ENCODE assay signal across 13 mouse cellular contexts in the genomic region with DNA sequence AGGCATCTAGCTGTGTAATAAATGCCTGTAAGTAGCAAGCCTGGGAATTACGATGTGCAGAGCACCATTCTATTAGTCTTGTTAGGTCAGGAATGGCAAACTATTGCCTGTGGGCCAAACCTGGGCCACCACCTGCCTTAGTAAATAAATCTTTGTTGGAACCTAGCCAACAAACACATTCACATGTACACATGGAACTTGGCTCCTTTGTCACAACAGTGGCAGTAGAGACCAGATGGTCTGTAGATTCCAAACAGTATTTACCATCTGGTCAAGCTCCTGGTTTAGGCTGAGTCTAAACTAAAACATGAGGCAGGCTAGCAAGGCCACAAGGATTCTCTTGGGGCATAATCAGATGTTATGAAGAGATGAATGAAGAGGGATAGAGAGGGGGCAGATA.
DNase-seq lines count a peak whose midpoint lies in the region; ATAC-seq and TF ChIP-seq lines count a peak whose summit lies in the region.
"Had no signal": no experiment of that assay in that cellular context is flagged by ENCODE, and none has a peak within 500 bp of the region (broad histone marks: within the 10 kb centered on the region; RNA-seq: fewer than 3 reads in every experiment).

No protein-coding gene starts in this region.

- ATAC-seq in midbrain, embryonic 14.5 days (ENCODE audit: low FRiP score, low TSS enrichment), result no peak
- no peak for ATAC-seq in forebrain, postnatal 0 days
- peak; percentile 61; the same call in 1 of the 2 replicates for ATAC-seq in neural tube, embryonic 14.5 days (ENCODE audit: low read depth)

- H3K36me3 ChIP-seq in midbrain, embryonic 14.5 days (ENCODE audit: control insufficient read depth, insufficient read depth, low read length), result no peaks in the 10 kb centered on the region
- H3K36me3 ChIP-seq in midbrain, embryonic 10.5 days, result no peaks in the 10 kb centered on the region
- H3K36me3 ChIP-seq in forebrain, postnatal 0 days (ENCODE audit: insufficient read depth), result no peaks in the 10 kb centered on the region
- H3K36me3 ChIP-seq in neural tube, embryonic 14.5 days (ENCODE audit: control insufficient read depth, insufficient read depth, low read length), result no peaks in the 10 kb centered on the region
- H3K36me3 ChIP-seq: limb, embryonic 15.5 days had no signal

- TF ChIP-seq CTCF in forebrain, postnatal 0 days (IDR thresholded peaks at IDR 0.05; ENCODE audit: low read depth), result no peak

- no peaks in the 10 kb centered on the region for H3K27me3 ChIP-seq in midbrain, embryonic 14.5 days (ENCODE audit: control insufficient read depth, insufficient read depth, low read length)
- no peaks in the 10 kb centered on the region for H3K27me3 ChIP-seq in midbrain, embryonic 10.5 days (ENCODE audit: low read depth, poor library complexity, severe bottlenecking)
- H3K27me3 ChIP-seq in forebrain, postnatal 0 days (ENCODE audit: insufficient read depth, low read length), result no peaks in the 10 kb centered on the region
- no peaks in the 10 kb centered on the region for H3K27me3 ChIP-seq in neural tube, embryonic 14.5 days (ENCODE audit: control insufficient read depth, insufficient read depth, low read length)
- H3K27me3 ChIP-seq: limb, embryonic 15.5 days had no signal

- WGBS in midbrain, embryonic 14.5 days, result 74% methylated on average over 1 of the region's 1 CpGs
- WGBS in midbrain, embryonic 10.5 days, result 95% methylated on average over 1 of the region's 1 CpGs
- WGBS in forebrain, postnatal 0 days, result 47% methylated on average over 1 of the region's 1 CpGs
- WGBS in neural tube, embryonic 14.5 days, result 32% methylated on average over 1 of the region's 1 CpGs

- no peaks in the 10 kb centered on the region for H3K4me1 ChIP-seq in midbrain, embryonic 14.5 days (ENCODE audit: control insufficient read depth, insufficient read depth, low read length)
- H3K4me1 ChIP-seq in midbrain, embryonic 10.5 days, result no peaks in the 10 kb centered on the region
- H3K4me1 ChIP-seq in forebrain, postnatal 0 days (ENCODE audit: insufficient read depth), result 0 out of 2 replicates have a peak, but pooled peaks cover 3% of the 10 kb centered on the region
- H3K4me1 ChIP-seq in neural tube, embryonic 14.5 days (ENCODE audit: control insufficient read depth, insufficient read depth, low read length), result no peaks in the 10 kb centered on the region

- H3K4me3 ChIP-seq in midbrain, embryonic 14.5 days (replicated peaks; ENCODE audit: low read depth, low read length), result no peak overlapping the region
- H3K4me3 ChIP-seq in midbrain, embryonic 10.5 days, result no peak overlapping the region
- no peak overlapping the region for H3K4me3 ChIP-seq in forebrain, postnatal 0 days (ENCODE audit: low read depth, low read length)
- H3K4me3 ChIP-seq in neural tube, embryonic 14.5 days (ENCODE audit: low read depth, low read length), result no peak overlapping the region
- H3K4me3 ChIP-seq: limb, embryonic 15.5 days; myocyte had no signal

- no peaks in the 10 kb centered on the region for H3K9me3 ChIP-seq in midbrain, embryonic 14.5 days (ENCODE audit: control insufficient read depth, low read length)
- H3K9me3 ChIP-seq in midbrain, embryonic 10.5 days (replicated peaks), result no peaks in the 10 kb centered on the region
- no peaks in the 10 kb centered on the region for H3K9me3 ChIP-seq in forebrain, postnatal 0 days (ENCODE audit: low read length)
- no peaks in the 10 kb centered on the region for H3K9me3 ChIP-seq in neural tube, embryonic 14.5 days (ENCODE audit: control insufficient read depth, low read length)
- H3K9me3 ChIP-seq: limb, embryonic 15.5 days had no signal

- no peak overlapping the region for H3K9ac ChIP-seq in midbrain, embryonic 14.5 days (replicated peaks; ENCODE audit: low read length)
- no peak overlapping the region for H3K9ac ChIP-seq in forebrain, postnatal 0 days
- H3K9ac ChIP-seq in neural tube, embryonic 14.5 days (replicated peaks; ENCODE audit: low read depth, low read length), result no peak overlapping the region
- H3K9ac ChIP-seq: limb, embryonic 15.5 days had no signal

- H3K4me2 ChIP-seq in midbrain, embryonic 14.5 days (ENCODE audit: low read length), result no peak overlapping the region
- no peak overlapping the region for H3K4me2 ChIP-seq in forebrain, postnatal 0 days (ENCODE audit: low read depth)
- no peak overlapping the region for H3K4me2 ChIP-seq in neural tube, embryonic 14.5 days (ENCODE audit: low read depth, low read length)
- H3K4me2 ChIP-seq: limb, embryonic 15.5 days had no signal

- peak; percentile 31 for DNase-seq in midbrain, embryonic 14.5 days
- DNase-seq in midbrain, embryonic 10.5 days (ENCODE audit: low spot score), result no peak
- DNase-seq in cerebellum, adult 8-10 months, result peak; percentile 53
- DNase-seq in forebrain, postnatal 0 days, result peak; percentile 24
- DNase-seq in layer of hippocampus, postnatal 10 days (ENCODE audit: low spot score in 2 of 2), result no peak
- DNase-seq in adrenal gland, postnatal 25 days, result no peak
- DNase-seq: kidney, adult 2 months; lung, postnatal 4 days; right cerebral cortex, postnatal 25 days; thymus, postnatal 4 days had no signal

- H3K27ac ChIP-seq in midbrain, embryonic 14.5 days (replicated peaks; ENCODE audit: low read depth, low read length), result no peak overlapping the region
- H3K27ac ChIP-seq in midbrain, embryonic 10.5 days (replicated peaks), result no peak overlapping the region
- no peak overlapping the region for H3K27ac ChIP-seq in forebrain, postnatal 0 days (ENCODE audit: low read depth, low read length)
- no peak overlapping the region for H3K27ac ChIP-seq in neural tube, embryonic 14.5 days (ENCODE audit: low read depth, low read length)
- H3K27ac ChIP-seq: limb, embryonic 15.5 days had no signal

Comparison
In these comparisons a context has a peak if more than half of its experiments do, and no peak if none do; other contexts are left out.
1. DNase-seq: peak in midbrain, embryonic 14.5 days (single experiment), cerebellum, adult 8-10 months (single experiment) and forebrain, postnatal 0 days (single experiment); none in midbrain, embryonic 10.5 days (single experiment), layer of hippocampus, postnatal 10 days (0 of 2) and adrenal gland, postnatal 25 days (single experiment).